Mouse (Mus musculus): ENCODE measurements at regions not wholly inside any gene's neighbourhood (a gene's known extent, or its start where the extent isn't known, plus 50 kb on each side); places are given as distances from the start of the nearest gene placed in this dataset.

GRCm38 (mm10) chr8:109155489-109155888 is 338.3 kb upstream of the Pmfbp1 start:
- H3K27ac ChIP-seq (ENCODE audit: insufficient read depth, low read depth) = no peak overlapping the region
- no peaks in the 10 kb centered on the region for H3K4me1 ChIP-seq (ENCODE audit: control insufficient read depth in 1 of 2, insufficient read depth in 2 of 2)
- no peaks in the 10 kb centered on the region for H3K27me3 ChIP-seq (replicated peaks)
- DNase-seq (ENCODE audit: extremely low read depth) = no peak
- TF ChIP-seq MAFK (IDR thresholded peaks at IDR 0.05; ENCODE audit: insufficient replicate concordance, low read length) (no peak), MAZ (IDR thresholded peaks at IDR 0.05; ENCODE audit: low read depth, low read length) (no peak), ZMIZ1 (IDR thresholded peaks at IDR 0.05; ENCODE audit: low read depth, low read length) (no peak), BHLHE40 (IDR thresholded peaks at IDR 0.05; ENCODE audit: low read depth, low read length) (no peak), POLR2AphosphoS2 (IDR thresholded peaks at IDR 0.05; ENCODE audit: low read depth, low read length) (no peak), MXI1 (IDR thresholded peaks at IDR 0.05; ENCODE audit: low read depth, low read length) (no peak), PAX5 (IDR thresholded peaks at IDR 0.05; ENCODE audit: low read length) (no peak), TBP (conservative IDR thresholded peaks at IDR 0.05; ENCODE audit: low read depth, low read length) (no peak)
- H3K9ac ChIP-seq (ENCODE audit: insufficient read depth, low read depth) = no peak overlapping the region
- no peaks in the 10 kb centered on the region for H3K36me3 ChIP-seq (replicated peaks in 1 of 2; ENCODE audit: control insufficient read depth in 1 of 2, insufficient read depth in 1 of 2, low read length in 1 of 2)
- H3K79me2 ChIP-seq (replicated peaks; ENCODE audit: control insufficient read depth, extremely low read depth, insufficient read depth, poor library complexity, severe bottlenecking) = no peaks in the 10 kb centered on the region
- no peaks in the 10 kb centered on the region for H3K9me3 ChIP-seq (replicated peaks; ENCODE audit: low read length)
- dilution Hi-C loops (cut with MboI; ENCODE audit: extremely low pct_ligation_motif_present, extremely low pct_unique_long_range_greater_than_20kb, low sequenced_read_pairs) (no loop called here), in situ Hi-C loops (cut with MboI; ENCODE audit: low pct_ligation_motif_present, low pct_unique_long_range_greater_than_20kb, low sequenced_read_pairs) (no loop called here)
- no peak overlapping the region for H3K4me3 ChIP-seq (replicated peaks in 1 of 3; ENCODE audit: low read depth in 2 of 3, low read length in 2 of 3, poor library complexity in 1 of 3)
- no peak overlapping the region for H3K4me2 ChIP-seq (ENCODE audit: insufficient read depth, low read depth, poor library complexity, severe bottlenecking)

DNA sequence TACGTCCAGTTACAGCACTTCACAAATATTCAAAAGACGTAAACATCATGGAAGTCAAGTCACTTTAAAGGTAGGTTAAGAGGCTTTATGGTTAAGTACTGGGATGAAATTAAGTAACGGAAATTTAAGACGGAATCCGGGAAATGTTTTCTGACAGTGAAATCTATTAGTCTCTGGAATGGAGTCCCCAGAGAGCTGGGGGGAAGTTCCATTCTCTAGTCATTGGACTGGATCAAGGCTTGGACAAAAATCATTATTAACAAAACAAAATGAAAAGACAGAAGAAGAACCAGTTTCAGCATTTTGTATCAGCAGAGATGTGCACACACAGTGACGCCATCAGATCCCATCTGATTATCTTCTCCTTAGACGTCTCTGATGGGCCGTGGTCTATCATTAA is 337.8 kb upstream of the Pmfbp1 start:
- Histone ChIP-seq H3K27ac (ENCODE audit: insufficient read depth, low read depth) (no peak overlapping the region), H3K27me3 (replicated peaks) (no peaks in the 10 kb centered on the region), H3K79me2 (replicated peaks; ENCODE audit: control insufficient read depth, extremely low read depth, insufficient read depth, poor library complexity, severe bottlenecking) (no peaks in the 10 kb centered on the region), H3K9ac (ENCODE audit: insufficient read depth, low read depth) (no peak overlapping the region), H3K9me3 (replicated peaks; ENCODE audit: low read length) (no peaks in the 10 kb centered on the region), H3K36me3 (replicated peaks in 1 of 2; ENCODE audit: control insufficient read depth in 1 of 2, insufficient read depth in 1 of 2, low read length in 1 of 2) (no peaks in the 10 kb centered on the region), H3K4me3 (replicated peaks in 1 of 3; ENCODE audit: low read depth in 2 of 3, low read length in 2 of 3, poor library complexity in 1 of 3) (no peak overlapping the region), H3K4me1 (ENCODE audit: control insufficient read depth in 1 of 2, insufficient read depth in 2 of 2) (no peaks in the 10 kb centered on the region), H3K4me2 (ENCODE audit: insufficient read depth, low read depth, poor library complexity, severe bottlenecking) (no peak overlapping the region)
- dilution Hi-C loops (cut with MboI; ENCODE audit: extremely low pct_ligation_motif_present, extremely low pct_unique_long_range_greater_than_20kb, low sequenced_read_pairs) (no loop called here), in situ Hi-C loops (cut with MboI; ENCODE audit: low pct_ligation_motif_present, low pct_unique_long_range_greater_than_20kb, low sequenced_read_pairs) (no loop called here)
- DNase-seq (ENCODE audit: extremely low read depth) = no peak
- TF ChIP-seq POLR2AphosphoS2 (IDR thresholded peaks at IDR 0.05; ENCODE audit: low read depth, low read length) (no peak), SMC3 (IDR thresholded peaks at IDR 0.05; ENCODE audit: low read depth, low read length) (no peak), TCF12 (IDR thresholded peaks at IDR 0.05; ENCODE audit: low read depth, low read length) (no peak), JUND (conservative IDR thresholded peaks at IDR 0.05; ENCODE audit: low read depth, low read length) (no peak), ZC3H11A (IDR thresholded peaks at IDR 0.05; ENCODE audit: low read depth, low read length) (no peak), SIN3A (IDR thresholded peaks at IDR 0.05; ENCODE audit: low read length) (no peak), ETS1 (conservative IDR thresholded peaks at IDR 0.05; ENCODE audit: low read depth, low read length) (no peak), NRF1 (IDR thresholded peaks at IDR 0.05; ENCODE audit: low read depth, low read length) (no peak), E2F4 (IDR thresholded peaks at IDR 0.05; ENCODE audit: insufficient replicate concordance, low read depth, low read length) (no peak), ZNF384 (IDR thresholded peaks at IDR 0.05; ENCODE audit: low read depth, low read length) (no peak), ZMIZ1 (IDR thresholded peaks at IDR 0.05; ENCODE audit: low read depth, low read length) (no peak), MAZ (IDR thresholded peaks at IDR 0.05; ENCODE audit: low read depth, low read length) (no peak), ELF1 (IDR thresholded peaks at IDR 0.05; ENCODE audit: low read depth, low read length) (no peak), RCOR1 (conservative IDR thresholded peaks at IDR 0.05; ENCODE audit: low read depth, low read length) (no peak), MYC (IDR thresholded peaks at IDR 0.05; ENCODE audit: low read depth, low read length) (no peak), JUN (IDR thresholded peaks at IDR 0.05; ENCODE audit: insufficient read depth, low read depth, low read length) (no peak), MAX (IDR thresholded peaks at IDR 0.05; ENCODE audit: low read length) (no peak)

All from CH12.LX (cell line).